Mouse (Mus musculus) embryo, embryonic 10 days (tissue): ENCODE measurements around the gene Adm2.

Experiments
- DNase-seq: peaks from one replicate; pipeline ENCODE4 v3.0.0-alpha.2; 2015; ENCODE audit warnings: low spot score

Adm2 gene

DNA sequence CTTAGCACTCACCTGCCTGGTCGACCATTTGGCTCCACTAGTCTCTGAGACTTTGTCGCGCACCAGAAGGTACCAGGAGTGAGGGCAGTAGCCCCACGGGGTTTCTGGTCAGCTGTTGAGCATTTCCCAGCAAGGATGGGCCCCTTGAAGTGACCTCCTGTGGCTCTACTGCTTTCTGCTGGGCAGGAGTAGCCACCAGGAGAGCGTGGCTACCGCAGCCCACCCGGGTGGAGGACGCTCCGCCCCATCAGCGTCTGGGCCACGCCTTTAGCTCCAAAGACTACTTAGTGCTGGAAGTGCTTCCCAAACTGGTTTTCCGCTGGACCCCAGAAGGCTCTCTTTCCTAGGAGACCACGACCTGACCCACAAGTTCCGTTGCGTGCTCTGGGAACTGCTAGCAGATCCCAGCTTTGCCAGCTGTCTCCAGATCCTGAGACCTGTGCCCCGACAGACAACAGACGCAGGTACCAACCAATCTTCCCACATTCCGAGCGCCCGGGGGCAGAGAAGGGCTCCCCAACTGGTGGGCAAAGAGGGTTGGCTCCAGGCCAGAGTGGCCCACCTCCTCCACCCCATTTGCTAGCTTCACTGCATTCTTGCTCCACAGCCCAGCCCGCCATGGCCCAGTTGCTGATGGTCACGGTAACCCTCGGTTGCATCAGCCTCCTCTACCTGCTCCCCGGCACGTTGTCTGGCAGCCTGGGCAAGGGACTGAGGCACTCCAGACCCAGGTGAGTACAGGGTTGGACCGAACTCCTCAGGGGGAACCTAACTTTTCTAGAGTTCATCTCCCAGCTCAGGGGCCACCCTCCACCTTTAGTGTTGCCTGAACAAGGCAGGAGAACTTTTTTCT is at the start of gene Adm2:
Gene Adm2, plus strand, starts transcription at position 51 of the 853 bp plus-strand sequence.
- peak; percentile 52 for DNase-seq

DNA sequence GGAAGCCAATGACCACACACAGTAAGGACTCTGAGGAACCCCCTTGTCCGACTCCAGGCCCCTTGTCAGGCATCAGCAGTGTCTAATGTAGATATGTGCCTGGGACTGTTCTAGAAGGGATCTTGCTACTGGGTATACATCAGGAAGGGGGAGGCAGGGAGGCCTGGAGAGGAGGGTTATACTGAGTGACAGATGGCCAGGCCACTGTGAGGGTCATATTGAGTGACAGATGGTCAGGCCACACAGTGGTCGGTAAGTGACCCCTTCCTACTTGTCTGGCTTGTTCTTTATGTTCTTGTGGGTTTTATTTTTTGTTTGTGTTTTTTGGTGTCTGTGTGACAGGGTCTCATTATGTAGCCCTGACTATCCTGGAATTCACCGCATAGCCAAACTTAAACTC is 47.0 kb upstream of the Adm2 start:
- DNase-seq: no peak

GRCm38 (mm10) chr15:89277366-89277765 is 45.2 kb upstream of the Adm2 start:
- DNase-seq: no peak

DNA sequence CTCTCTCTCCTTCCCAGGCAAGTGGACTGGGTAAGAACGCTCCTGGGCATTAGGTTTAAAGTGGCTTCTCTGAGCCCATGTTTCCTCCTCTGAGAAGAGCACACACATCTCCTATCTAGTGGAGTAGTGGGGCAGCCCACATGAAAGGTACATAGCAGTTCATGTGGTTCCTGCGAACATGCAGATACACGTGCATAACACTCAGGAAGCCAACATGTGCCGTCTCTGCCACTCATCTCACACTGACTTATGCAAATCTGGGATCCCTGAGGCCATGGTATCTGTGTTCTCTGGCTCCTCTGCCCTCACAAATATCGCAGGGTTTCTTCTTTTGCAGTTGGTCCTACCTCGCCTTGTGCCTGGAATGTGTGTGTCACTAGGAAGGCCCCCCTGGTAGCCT is 40.0 kb upstream of the Adm2 start:
- no peak for DNase-seq

DNA sequence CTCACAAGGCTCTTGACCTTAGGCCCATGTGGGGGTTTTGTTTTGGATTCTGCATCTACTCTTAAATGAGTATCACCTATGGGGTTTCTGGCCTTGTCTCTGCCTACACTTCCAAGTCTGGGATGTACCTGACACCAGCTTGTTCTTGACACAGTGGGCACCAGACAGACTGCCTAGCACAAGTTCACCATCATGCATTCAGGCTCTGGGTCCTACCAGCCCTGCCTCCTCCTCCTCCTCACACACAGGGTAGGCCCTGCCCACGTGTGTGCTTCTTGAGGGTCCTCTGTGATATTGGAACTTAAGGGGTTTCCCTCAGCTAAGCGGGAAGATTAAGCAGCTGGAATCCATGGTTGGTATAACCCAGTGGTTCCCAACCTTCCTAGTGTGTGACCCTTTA is 38.4 kb upstream of the Adm2 start:
- DNase-seq: no peak

- no peak for DNase-seq
Observed at GRCm38 (mm10) chr15:89285004-89285403, 37.5 kb upstream of the Adm2 start.

DNA sequence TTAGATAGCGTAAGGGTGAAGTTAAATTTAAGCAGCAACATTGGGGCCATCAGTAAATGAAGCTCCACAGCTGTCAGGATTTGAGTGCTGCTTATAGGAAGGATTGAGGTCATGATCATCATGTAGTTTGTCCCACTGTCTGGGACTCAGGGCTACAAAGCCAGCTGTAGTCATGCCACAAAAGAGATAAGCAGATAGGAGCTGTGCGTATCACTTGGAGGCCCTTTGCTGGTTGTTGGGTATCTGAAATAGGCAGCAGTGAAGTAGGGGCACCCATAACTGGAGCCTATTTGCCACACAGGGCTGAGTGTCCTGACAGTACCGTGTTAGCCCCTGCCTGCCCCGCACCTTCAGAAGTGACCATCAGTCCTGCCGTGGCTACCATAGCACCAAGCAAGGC is 37.0 kb upstream of the Adm2 start:
- no peak for DNase-seq

GRCm38 (mm10) chr15:89286114-89286513 is 36.4 kb upstream of the Adm2 start:
- no peak for DNase-seq

GRCm38 (mm10) chr15:89286582-89286981 is 35.9 kb upstream of the Adm2 start:
- DNase-seq: no peak

DNA sequence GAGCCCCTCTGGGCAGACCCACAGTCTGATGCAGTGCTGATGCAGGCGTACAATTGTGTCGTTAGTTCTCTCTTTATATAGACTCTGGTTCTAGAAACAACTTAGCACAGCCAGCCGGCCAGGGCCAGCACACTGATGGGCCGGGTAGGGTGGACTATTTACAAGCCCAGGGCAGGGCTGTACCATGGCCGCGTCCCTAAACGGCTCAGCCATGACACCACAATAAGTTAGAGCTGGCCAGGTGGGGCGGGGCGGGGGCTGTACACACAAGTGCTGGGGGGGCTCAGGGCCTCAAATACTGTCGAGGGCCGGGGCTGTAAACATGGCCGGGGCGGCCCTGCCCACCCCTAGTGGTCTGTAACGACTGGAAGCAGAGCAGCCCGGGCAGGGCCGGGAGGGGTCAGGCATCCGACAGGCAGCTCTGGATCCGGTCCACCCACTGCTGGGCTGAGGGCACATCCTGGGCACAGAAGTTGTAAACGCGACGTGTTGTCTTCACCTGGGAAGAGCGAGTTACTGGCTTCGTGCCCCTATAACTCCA is 34.2 kb upstream of the Adm2 start:
- DNase-seq: no peak

DNA sequence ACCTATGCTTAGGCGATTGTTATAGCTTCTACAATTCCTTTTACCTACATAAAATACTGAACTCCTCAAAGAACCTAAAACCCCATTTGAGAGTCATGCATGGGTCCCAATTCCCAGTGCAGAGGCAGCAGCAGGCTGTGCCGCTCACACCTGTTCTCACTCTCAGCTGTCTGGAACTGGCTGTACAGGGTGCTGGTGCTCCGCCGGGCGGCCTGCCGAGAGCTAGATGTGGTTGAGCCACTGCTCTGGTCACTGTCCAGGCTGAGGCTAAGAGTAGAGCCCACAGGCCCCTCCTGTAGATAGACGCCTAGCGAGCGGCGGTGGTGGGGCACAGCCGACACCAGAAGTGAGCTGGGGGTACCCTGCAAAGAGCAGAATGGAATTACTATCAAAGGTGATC is 33.1 kb upstream of the Adm2 start:
- DNase-seq: no peak

DNA sequence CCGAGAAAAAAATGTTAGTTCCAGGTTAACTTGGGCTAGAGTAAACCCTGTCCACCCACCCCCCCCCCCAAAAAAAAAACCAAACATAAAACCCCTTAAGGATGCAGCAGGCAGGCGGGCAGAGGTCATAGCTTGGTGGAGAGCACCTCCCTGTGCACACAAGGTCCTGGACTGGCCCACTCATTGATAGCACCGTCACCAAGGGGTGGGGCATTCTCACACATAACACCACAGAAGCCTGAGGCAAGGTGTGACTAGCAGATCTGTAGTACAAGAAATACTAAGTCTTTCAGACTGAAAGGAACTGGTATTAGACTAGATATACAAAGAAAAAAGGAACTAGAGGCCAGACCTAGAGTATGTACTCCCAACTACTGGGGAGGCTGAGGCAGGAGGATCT is 31.0 kb upstream of the Adm2 start:
- no peak for DNase-seq

DNA sequence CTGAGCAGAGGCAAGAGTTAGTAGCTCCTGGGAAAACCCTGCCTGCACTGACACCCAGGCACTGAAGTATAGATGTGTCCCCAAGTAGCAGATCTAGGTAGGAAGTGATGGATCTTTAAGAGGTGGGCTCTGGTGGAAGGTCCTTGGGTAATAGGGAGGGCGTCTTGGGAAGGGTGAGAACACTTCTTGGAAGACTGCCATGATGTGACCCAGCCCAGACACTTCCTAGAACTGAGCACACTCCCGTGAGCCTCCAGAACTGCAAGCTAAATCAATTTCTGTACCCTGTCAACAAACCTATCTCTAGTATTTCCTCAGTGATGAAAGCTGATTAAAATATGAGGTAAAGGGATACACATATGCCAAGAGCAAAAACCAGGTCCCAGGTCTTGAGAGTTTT is 29.7 kb upstream of the Adm2 start:
- DNase-seq: no peak

GRCm38 (mm10) chr15:89293778-89294177 is 28.7 kb upstream of the Adm2 start:
- DNase-seq: no peak

DNA sequence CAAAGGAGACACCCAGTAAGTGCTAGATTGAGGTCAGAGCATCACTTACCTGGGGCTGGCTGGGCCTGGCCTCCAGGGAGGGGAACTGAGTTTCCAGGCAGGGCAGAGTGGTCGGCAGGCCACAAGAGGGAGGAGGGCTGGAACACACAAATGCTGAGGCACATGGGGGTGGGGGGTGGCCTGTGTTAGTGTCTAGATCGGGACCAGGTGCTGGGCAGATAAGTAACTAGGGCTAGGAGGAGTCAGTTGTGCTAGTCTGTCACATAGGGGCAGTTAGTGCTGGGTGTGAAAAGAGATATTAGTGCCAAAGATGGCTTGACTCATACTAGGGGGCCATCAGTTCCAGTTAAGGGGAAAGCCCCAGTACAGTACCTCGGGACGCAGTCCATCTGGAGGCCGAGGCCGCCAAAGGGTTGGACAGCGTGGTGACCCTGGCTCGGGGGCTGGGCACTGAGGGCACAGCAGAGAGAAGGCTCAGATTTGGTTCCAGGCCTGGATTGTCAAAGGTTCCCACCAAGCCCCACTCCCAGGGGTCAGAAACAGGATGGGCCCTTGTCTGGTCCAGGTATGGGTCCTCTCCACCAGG is 26.8 kb upstream of the Adm2 start:
- DNase-seq: no peak

DNA sequence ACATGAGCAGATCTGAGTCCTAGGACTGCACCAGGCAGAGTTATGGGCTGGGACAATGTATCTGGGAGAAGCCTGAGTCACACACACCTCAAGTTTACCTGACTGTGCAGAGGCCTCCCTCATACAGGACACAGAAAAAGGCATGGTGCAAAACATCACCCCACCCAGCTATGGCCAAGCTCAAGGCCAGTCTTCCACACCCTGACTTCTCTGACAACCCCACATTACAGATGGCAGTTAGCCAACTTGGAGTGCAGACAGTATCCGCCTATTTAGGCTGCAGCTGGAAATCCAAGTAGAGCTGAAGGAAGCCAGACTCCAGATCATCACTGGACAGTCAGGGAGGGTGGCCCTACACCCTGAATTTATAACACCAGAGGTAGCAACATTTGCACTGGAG is 26.1 kb upstream of the Adm2 start:
- DNase-seq: no peak

GRCm38 (mm10) chr15:89297695-89298094 is 24.8 kb upstream of the Adm2 start:
- DNase-seq: no peak

- DNase-seq: no peak
Observed at GRCm38 (mm10) chr15:89300180-89300579, 22.3 kb upstream of the Adm2 start.

- DNase-seq: no peak
Observed at GRCm38 (mm10) chr15:89300600-89300999, 21.9 kb upstream of the Adm2 start.

DNA sequence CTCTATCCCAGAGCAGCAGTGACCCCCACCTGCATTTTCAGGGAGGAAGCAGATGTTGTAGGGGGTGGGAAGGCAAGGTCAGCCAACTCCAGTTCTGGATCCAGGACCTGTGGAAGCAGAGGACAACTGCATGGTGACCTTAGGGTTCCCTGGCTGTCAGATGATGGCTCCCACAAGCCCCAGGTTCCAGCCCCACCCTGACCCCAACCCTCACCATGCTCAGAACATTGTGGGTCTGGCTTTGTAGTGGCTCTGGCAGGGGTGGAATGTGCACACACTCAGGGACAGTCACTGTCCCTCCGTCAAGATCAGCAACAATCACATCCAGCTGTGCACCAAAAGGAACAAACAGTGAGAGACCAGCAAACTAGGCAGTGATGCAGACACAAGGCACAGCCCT is 16.6 kb upstream of the Adm2 start:
- DNase-seq: no peak

GRCm38 (mm10) chr15:89307461-89307860 is 15.1 kb upstream of the Adm2 start:
- no peak for DNase-seq

DNA sequence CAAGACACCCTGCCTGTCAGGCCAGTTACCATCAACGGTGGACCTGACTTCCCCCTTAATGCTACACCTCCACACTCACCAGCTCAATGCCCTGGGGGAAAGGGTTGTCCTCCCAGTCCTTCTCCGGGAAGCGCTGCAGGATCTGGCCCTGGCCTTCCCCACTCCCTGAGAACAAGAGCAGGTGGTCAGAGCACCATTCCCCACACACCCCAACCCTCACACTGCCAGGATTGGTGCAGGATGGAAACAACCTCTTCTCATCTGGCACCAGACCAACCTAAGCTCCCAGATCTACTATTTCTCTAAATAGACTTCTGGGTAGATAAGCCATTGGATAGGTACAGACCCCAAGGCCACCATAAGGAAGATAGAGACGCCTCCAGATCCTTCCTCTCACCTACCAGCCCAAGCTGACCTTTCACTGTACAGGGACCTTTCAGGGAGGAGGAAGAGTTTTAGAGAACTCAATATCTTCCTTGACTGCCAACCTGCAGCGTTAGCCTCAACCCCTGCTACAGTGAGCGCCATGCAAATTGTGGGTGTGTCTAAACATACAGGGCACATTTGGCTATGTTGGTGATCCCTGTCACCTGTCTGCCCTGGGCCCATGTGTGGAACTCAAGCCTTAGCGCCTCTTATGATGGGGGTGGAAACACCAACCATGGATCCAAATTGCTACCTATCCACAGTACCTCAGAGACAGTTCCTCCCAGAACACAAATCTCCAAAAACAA is 13.9 kb upstream of the Adm2 start:
- DNase-seq: no peak

DNA sequence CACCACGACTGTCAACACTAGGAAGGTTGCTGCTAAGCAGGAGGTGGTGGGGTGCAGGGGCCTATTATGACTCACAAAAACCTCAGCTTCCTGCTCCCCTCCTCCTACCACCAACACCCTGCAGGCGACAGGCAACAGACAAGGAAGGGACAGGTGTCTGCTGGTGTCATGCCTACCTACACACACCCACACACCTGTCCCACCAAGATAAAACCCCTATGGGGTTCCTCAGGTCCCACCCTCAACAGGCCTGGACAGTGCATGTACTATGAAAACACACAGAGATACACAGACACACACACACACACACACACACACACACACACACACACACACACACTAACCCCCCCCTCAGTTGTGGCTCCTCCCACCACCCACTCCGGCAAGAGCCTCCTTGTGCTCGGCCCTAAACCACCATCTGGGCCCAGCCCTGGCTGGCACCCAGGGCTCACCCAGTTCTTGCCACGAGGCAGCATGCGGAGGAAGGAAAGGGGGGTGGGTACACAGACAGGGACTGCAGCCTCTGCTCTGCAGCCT is 12.5 kb upstream of the Adm2 start:
- no peak for DNase-seq
